In genomic region chr1:72826446-72826845, GRCm38 (mm10) we compare ENCODE assay signal across 10 mouse cellular contexts. TPM values are rescaled to one million over a fixed set of nuclear protein-coding genes. Genes with fewer than 3 reads are reported as not detected.
DNase-seq lines count a peak whose midpoint lies in the region; ATAC-seq and TF ChIP-seq lines count a peak whose summit lies in the region.
"Had no signal": no experiment of that assay in that cellular context is flagged by ENCODE, and none has a peak within 500 bp of the region (broad histone marks: within the 10 kb centered on the region; RNA-seq: fewer than 3 reads in every experiment).

No protein-coding gene starts in this region.

- H3K4me1 ChIP-seq in kidney, postnatal 0 days (replicated peaks; ENCODE audit: insufficient read depth, low read length), result peaks cover 23% of the 10 kb centered on the region
- peaks cover 11% of the 10 kb centered on the region; the same call in 1 of the 2 replicates for H3K4me1 ChIP-seq in forebrain, embryonic 11.5 days (replicated peaks; ENCODE audit: control insufficient read depth, insufficient read depth, low read length)
- H3K4me1 ChIP-seq in limb, embryonic 14.5 days (ENCODE audit: control insufficient read depth, insufficient read depth, low read length), result peaks cover 26% of the 10 kb centered on the region

- no peak for TF ChIP-seq CTCF in kidney, postnatal 0 days (IDR thresholded peaks at IDR 0.05; ENCODE audit: low read depth)
- no peak for TF ChIP-seq CTCF in left cerebral cortex, adult 2 months (IDR thresholded peaks at IDR 0.05)

- H3K9me3 ChIP-seq in kidney, postnatal 0 days (replicated peaks; ENCODE audit: low read length), result no peaks in the 10 kb centered on the region
- no peaks in the 10 kb centered on the region for H3K9me3 ChIP-seq in forebrain, embryonic 11.5 days (ENCODE audit: control insufficient read depth, low read length)
- H3K9me3 ChIP-seq in limb, embryonic 14.5 days (ENCODE audit: control insufficient read depth, low read length), result no peaks in the 10 kb centered on the region

- peak overlapping the region; percentile 94 for H3K4me2 ChIP-seq in kidney, postnatal 0 days (ENCODE audit: low read length)
- peak overlapping the region; percentile 93 for H3K4me2 ChIP-seq in forebrain, embryonic 11.5 days (ENCODE audit: low read depth, low read length, severe bottlenecking)
- H3K4me2 ChIP-seq in limb, embryonic 14.5 days (replicated peaks; ENCODE audit: low read depth, low read length, severe bottlenecking), result peak overlapping the region; percentile 96

- intact Hi-C loops in left cerebral cortex, adult 2 months (cut with DNase I), result loop anchor here (5.0 to 10.0 kb wide), 2 partner anchors 84 to 112 kb away; partner anchors contain the start of gene Rpl37a

- no peaks in the 10 kb centered on the region for H3K27me3 ChIP-seq in kidney, postnatal 0 days (ENCODE audit: insufficient read depth, low read length)
- no peaks in the 10 kb centered on the region for H3K27me3 ChIP-seq in forebrain, embryonic 11.5 days (ENCODE audit: control insufficient read depth, insufficient read depth, low read length)
- H3K27me3 ChIP-seq in limb, embryonic 14.5 days (ENCODE audit: control insufficient read depth, insufficient read depth, low read length), result no peaks in the 10 kb centered on the region

- no peak overlapping the region for H3K27ac ChIP-seq in kidney, postnatal 0 days
- peak overlapping the region; percentile 95 for H3K27ac ChIP-seq in forebrain, embryonic 11.5 days (ENCODE audit: low read depth, low read length)
- H3K27ac ChIP-seq in limb, embryonic 14.5 days (replicated peaks; ENCODE audit: low read depth, low read length), result 0 out of 2 replicates have a peak overlapping the region, but pooled peaks have one; percentile 41
- no peak overlapping the region for H3K27ac ChIP-seq in left cerebral cortex, adult 2 months
- H3K27ac ChIP-seq: macrophage had no signal

- 0 out of 2 replicates have a peak overlapping the region, but pooled peaks have one; percentile 1 for H3K4me3 ChIP-seq in kidney, postnatal 0 days (replicated peaks; ENCODE audit: low read depth, low read length)
- peak overlapping the region; percentile 89 for H3K4me3 ChIP-seq in forebrain, embryonic 11.5 days (ENCODE audit: low read depth, low read length)
- peak overlapping the region; percentile 66 for H3K4me3 ChIP-seq in limb, embryonic 14.5 days (replicated peaks; ENCODE audit: low read length)
- no peak overlapping the region for H3K4me3 ChIP-seq in left cerebral cortex, adult 2 months

- H3K9ac ChIP-seq in kidney, postnatal 0 days (ENCODE audit: low read depth, low read length), result no peak overlapping the region
- H3K9ac ChIP-seq in forebrain, embryonic 11.5 days (ENCODE audit: low read length), result peak overlapping the region; percentile 86
- peak overlapping the region; percentile 63 for H3K9ac ChIP-seq in limb, embryonic 14.5 days (ENCODE audit: low read depth, low read length, severe bottlenecking)

- DNase-seq in kidney, postnatal 0 days (ENCODE audit: low spot score), result no peak
- DNase-seq in kidney, adult 18-20 months, result no peak
- peak; percentile 77 for DNase-seq in forebrain, embryonic 11.5 days (ENCODE audit: low spot score)
- no peak for DNase-seq in limb, embryonic 14.5 days (ENCODE audit: low spot score)
- DNase-seq in retina, postnatal 1 day, result peak; percentile 52
- no peak for DNase-seq in left cerebral cortex, adult 2 months (ENCODE audit: extremely low spot score in 1 of 2, low spot score in 2 of 2)
- no peak for DNase-seq in urinary bladder, postnatal 10 days (ENCODE audit: low spot score)
- no peak for DNase-seq in c-Kit-positive CD71-positive TER-119-positive erythroid progenitor cells, embryonic 14.5 days (ENCODE audit: low spot score)

- no peak for ATAC-seq in kidney, postnatal 0 days (replicated peaks; ENCODE audit: low FRiP score, low read depth)
- no peak; the same call in 1 of the 2 replicates for ATAC-seq in forebrain, embryonic 11.5 days (replicated peaks; ENCODE audit: low FRiP score)
- ATAC-seq in limb, embryonic 14.5 days (ENCODE audit: low FRiP score, low read depth), result no peak

- WGBS in kidney, postnatal 0 days, result 16% methylated on average over 6 of the region's 6 CpGs
- 0% methylated on average over 6 of the region's 6 CpGs for WGBS in forebrain, embryonic 11.5 days
- WGBS in limb, embryonic 14.5 days, result 2% methylated on average over 6 of the region's 6 CpGs

- no peaks in the 10 kb centered on the region for H3K36me3 ChIP-seq in kidney, postnatal 0 days (ENCODE audit: insufficient read depth, low read length)
- H3K36me3 ChIP-seq in forebrain, embryonic 11.5 days (ENCODE audit: control insufficient read depth, insufficient read depth, low read length), result peaks cover 15% of the 10 kb centered on the region
- H3K36me3 ChIP-seq in limb, embryonic 14.5 days (ENCODE audit: control insufficient read depth, insufficient read depth, low read length), result peaks cover 11% of the 10 kb centered on the region; the same call in 1 of the 2 replicates

- no peak for TF ChIP-seq POLR2A in limb, embryonic 14.5 days (IDR thresholded peaks at IDR 0.05; ENCODE audit: borderline replicate concordance, extremely low read depth, insufficient read depth, insufficient read length)

RNA-seq across cellular contexts. Expression of gene Igfbp2, which starts 2.1 kb away (rescaled TPM):
- 116 and 123 TPM in 2 replicates for polyA plus RNA-seq in kidney, postnatal 0 days (2015; fragmentation: Nextera tagmentation; extraction: Ambion mirVana)
- 708 and 809 TPM in 2 replicates for polyA plus RNA-seq in forebrain, embryonic 11.5 days (2014; fragmentation: Nextera tagmentation; extraction: Ambion mirVana)
- 287 and 384 TPM in 2 replicates for polyA plus RNA-seq in limb, embryonic 14.5 days (2012; rRNA removed)
- polyA plus RNA-seq in limb, embryonic 14.5 days (2014; fragmentation: Nextera tagmentation; extraction: Ambion mirVana), result 343 and 395 TPM in 2 replicates
- 10 to 100 TPM; 71.2 to 74.0 TPM for total RNA-seq in left cerebral cortex, adult 2 months (2021)
- total RNA-seq: heart, postnatal 25 days had no signal
- polyA plus RNA-seq: macrophage had no signal

RNA-seq across cellular contexts. Expression of gene Igfbp5, which starts 48.2 kb away (rescaled TPM):
- 87.7 and 95.0 TPM in 2 replicates for polyA plus RNA-seq in kidney, postnatal 0 days (2015; fragmentation: Nextera tagmentation; extraction: Ambion mirVana)
- polyA plus RNA-seq in forebrain, embryonic 11.5 days (2014; fragmentation: Nextera tagmentation; extraction: Ambion mirVana), result 35.7 and 37.4 TPM in 2 replicates
- 332 and 333 TPM in 2 replicates for polyA plus RNA-seq in limb, embryonic 14.5 days (2012; rRNA removed)
- 114 and 118 TPM in 2 replicates for polyA plus RNA-seq in limb, embryonic 14.5 days (2014; fragmentation: Nextera tagmentation; extraction: Ambion mirVana)
- total RNA-seq in left cerebral cortex, adult 2 months (2021), result 10 to 100 TPM; 42.7 to 51.6 TPM

Comparison
In these comparisons a context has a peak if more than half of its experiments do, and no peak if none do; other contexts are left out.
1. DNase-seq: peak in forebrain, embryonic 11.5 days (single experiment) and retina, postnatal 1 day (single experiment); none in kidney, postnatal 0 days (single experiment), kidney, adult 18-20 months (single experiment), limb, embryonic 14.5 days (single experiment), left cerebral cortex, adult 2 months (0 of 2), urinary bladder, postnatal 10 days (single experiment) and c-Kit-positive CD71-positive TER-119-positive erythroid progenitor cells, embryonic 14.5 days (single experiment).
2. H3K27ac ChIP-seq: peak in forebrain, embryonic 11.5 days (single experiment) and limb, embryonic 14.5 days (single experiment); none in kidney, postnatal 0 days (single experiment) and left cerebral cortex, adult 2 months (single experiment).
3. Peak in every context shown above with its lines, with median percentiles within 50 percentile points of each other: H3K4me2 ChIP-seq.